Mouse (Mus musculus) bone marrow macrophage, adult 2 months (primary cell): Measurements from ENCODE around the gene Zfp652.

Experiments used
- CTCF ChIP-seq: IDR thresholded peaks from 2 replicates; pipeline ENCODE4 v1.5.1; 2012; ENCODE audit warnings: low read depth, mild to moderate bottlenecking, low read length, moderate library complexity
- POLR2A ChIP-seq: IDR thresholded peaks from 2 replicates; pipeline ENCODE4 v1.6.1; 2012; ENCODE audit warnings: mild to moderate bottlenecking, low read depth, low read length, borderline replicate concordance

DNA sequence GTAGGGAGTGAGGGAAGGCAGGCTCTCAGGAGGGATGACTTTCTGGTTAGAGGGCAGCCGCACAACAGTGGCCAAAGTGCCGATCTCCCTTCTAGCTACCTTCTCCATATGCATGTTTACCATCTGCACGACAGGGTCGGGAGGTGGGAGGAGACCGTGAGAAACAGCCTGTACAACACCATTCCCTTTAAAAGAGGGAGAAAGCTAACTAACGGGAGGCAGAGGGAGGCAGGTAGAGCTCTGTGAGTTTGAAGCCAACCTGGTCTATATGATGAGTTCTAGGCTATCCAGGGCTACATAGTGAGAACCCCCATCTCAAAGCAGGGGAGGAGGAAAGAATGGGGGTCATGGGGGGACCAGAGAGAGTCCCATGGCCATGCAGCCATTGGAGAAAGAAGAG, 123.4 kb downstream of the Zfp652 start:
- TF ChIP-seq CTCF (no peak), POLR2A (no peak)
